Mouse (Mus musculus): ENCODE data around the gene Serp2. TPM values are rescaled to one million over a fixed set of nuclear protein-coding genes. Genes with fewer than 3 reads are reported as not detected.

Gene Serp2
- polyA plus RNA-seq, 2 experiments, result 14.3 to 14.7 TPM

DNA sequence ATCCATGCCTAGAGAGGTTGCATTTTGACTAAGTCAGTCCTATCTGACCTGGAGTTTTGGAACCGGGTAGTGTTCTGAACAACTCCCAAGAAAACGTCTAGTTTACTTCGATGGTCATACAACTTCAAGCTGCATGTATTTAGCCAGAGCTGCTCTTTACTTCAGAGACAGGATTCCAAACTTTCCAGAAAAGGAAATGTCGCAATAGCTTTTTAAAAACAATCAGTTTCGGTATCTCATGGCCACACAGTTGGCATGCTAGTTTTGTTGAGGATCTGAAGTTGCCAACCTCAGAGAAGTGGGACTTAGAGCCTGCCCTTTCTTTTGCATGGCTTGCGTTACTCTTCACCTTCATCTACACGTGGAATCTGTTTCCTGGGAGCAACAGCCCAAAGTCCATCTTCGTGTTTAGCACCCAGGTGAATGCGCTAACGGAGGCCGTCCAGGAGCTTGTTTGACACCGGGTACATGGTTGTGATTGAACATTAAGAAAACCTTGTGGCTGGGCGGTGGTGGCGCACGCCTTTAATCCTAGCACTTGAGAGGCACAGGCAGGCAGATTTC, 37.0 kb upstream of the Serp2 start:
- 89% methylated on average over 15 of the region's 15 CpGs for WGBS
- ATAC-seq (ENCODE audit: low FRiP score, low read depth) (no peak), DNase-seq (ENCODE audit: low spot score) (no peak)
- Histone ChIP-seq H3K27ac (replicated peaks; ENCODE audit: low read depth, low read length) (no peak overlapping the region), H3K4me3 (replicated peaks; ENCODE audit: low read length) (no peak overlapping the region), H3K9me3 (ENCODE audit: control insufficient read depth, low read length) (no peaks in the 10 kb centered on the region), H3K4me1 (ENCODE audit: control insufficient read depth, insufficient read depth, low read length) (peaks cover 27% of the 10 kb centered on the region), H3K27me3 (ENCODE audit: control insufficient read depth, insufficient read depth, low read length) (no peaks in the 10 kb centered on the region), H3K36me3 (ENCODE audit: control insufficient read depth, insufficient read depth, low read length) (no peaks in the 10 kb centered on the region), H3K4me2 (replicated peaks; ENCODE audit: low read depth, low read length, severe bottlenecking) (no peak overlapping the region), H3K9ac (ENCODE audit: low read depth, low read length, severe bottlenecking) (no peak overlapping the region)
- TF ChIP-seq POLR2A (IDR thresholded peaks at IDR 0.05; ENCODE audit: borderline replicate concordance, extremely low read depth, insufficient read depth, insufficient read length), result no peak

DNA sequence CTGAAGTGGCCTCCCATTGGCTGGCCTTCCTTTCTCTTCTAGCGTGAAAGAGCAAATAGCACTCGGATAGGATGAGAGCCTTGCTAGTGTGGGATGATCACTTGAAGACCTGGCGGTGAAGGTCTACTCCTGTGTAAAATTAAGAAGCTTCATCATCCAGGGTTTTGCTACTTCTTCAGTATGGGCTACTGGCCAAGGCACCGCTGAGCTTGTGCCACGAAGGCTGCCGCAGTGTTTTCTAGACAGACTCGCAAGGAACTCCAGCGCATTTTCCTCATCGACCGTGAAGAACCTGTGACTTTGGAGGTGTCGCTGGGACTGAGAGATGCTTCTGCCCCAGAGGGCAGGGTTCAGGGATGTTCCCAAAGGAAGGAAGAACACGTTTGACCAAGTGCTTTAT, 36.0 kb upstream of the Serp2 start:
- DNase-seq (ENCODE audit: low spot score) (no peak), ATAC-seq (ENCODE audit: low FRiP score, low read depth) (no peak)
- Histone ChIP-seq H3K4me2 (replicated peaks; ENCODE audit: low read depth, low read length, severe bottlenecking) (no peak overlapping the region), H3K27me3 (ENCODE audit: control insufficient read depth, insufficient read depth, low read length) (no peaks in the 10 kb centered on the region), H3K27ac (replicated peaks; ENCODE audit: low read depth, low read length) (no peak overlapping the region), H3K36me3 (ENCODE audit: control insufficient read depth, insufficient read depth, low read length) (no peaks in the 10 kb centered on the region), H3K4me1 (ENCODE audit: control insufficient read depth, insufficient read depth, low read length) (peaks cover 17% of the 10 kb centered on the region), H3K4me3 (replicated peaks; ENCODE audit: low read length) (no peak overlapping the region), H3K9me3 (ENCODE audit: control insufficient read depth, low read length) (no peaks in the 10 kb centered on the region), H3K9ac (ENCODE audit: low read depth, low read length, severe bottlenecking) (no peak overlapping the region)
- 90% methylated on average over 12 of the region's 12 CpGs for WGBS
- TF ChIP-seq POLR2A (IDR thresholded peaks at IDR 0.05; ENCODE audit: borderline replicate concordance, extremely low read depth, insufficient read depth, insufficient read length), result no peak

DNA sequence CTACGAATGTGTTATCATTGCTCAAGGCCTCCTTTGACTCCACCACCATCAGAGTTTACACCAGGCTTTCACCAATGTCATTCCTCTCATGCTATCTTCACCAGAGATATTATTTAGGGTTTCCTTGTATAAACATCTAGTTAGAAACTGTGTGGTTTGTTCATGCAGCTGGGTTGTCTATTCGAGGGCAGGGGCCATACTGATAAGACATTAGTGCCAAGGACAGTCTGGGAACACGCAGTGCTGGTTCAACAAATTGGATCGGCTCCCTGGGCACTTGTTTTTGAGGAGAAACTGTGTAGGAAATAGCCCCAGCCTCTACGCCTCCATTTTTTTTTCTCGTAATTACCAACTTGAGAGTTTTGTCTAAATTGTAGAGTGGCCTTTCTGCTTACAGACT, 35.4 kb upstream of the Serp2 start:
- H3K9me3 ChIP-seq (ENCODE audit: control insufficient read depth, low read length), result no peaks in the 10 kb centered on the region
- no peak for TF ChIP-seq POLR2A (IDR thresholded peaks at IDR 0.05; ENCODE audit: borderline replicate concordance, extremely low read depth, insufficient read depth, insufficient read length)
- H3K4me2 ChIP-seq (replicated peaks; ENCODE audit: low read depth, low read length, severe bottlenecking), result no peak overlapping the region
- H3K4me3 ChIP-seq (replicated peaks; ENCODE audit: low read length), result no peak overlapping the region
- no peak overlapping the region for H3K9ac ChIP-seq (ENCODE audit: low read depth, low read length, severe bottlenecking)
- no peaks in the 10 kb centered on the region for H3K36me3 ChIP-seq (ENCODE audit: control insufficient read depth, insufficient read depth, low read length)
- ATAC-seq (ENCODE audit: low FRiP score, low read depth), result no peak
- no peak overlapping the region for H3K27ac ChIP-seq (replicated peaks; ENCODE audit: low read depth, low read length)
- no peak for DNase-seq (ENCODE audit: low spot score)
- H3K4me1 ChIP-seq (ENCODE audit: control insufficient read depth, insufficient read depth, low read length), result peaks cover 16% of the 10 kb centered on the region
- 93% methylated on average over 6 of the region's 6 CpGs for WGBS
- no peaks in the 10 kb centered on the region for H3K27me3 ChIP-seq (ENCODE audit: control insufficient read depth, insufficient read depth, low read length)

GRCm38 (mm10) chr14:76590134-76590533, 33.4 kb upstream of the Serp2 start:
- no peak overlapping the region for H3K4me3 ChIP-seq (replicated peaks; ENCODE audit: low read length)
- H3K27me3 ChIP-seq (ENCODE audit: control insufficient read depth, insufficient read depth, low read length), result no peaks in the 10 kb centered on the region
- ATAC-seq (ENCODE audit: low FRiP score, low read depth), result no peak
- WGBS, result 82% methylated on average over 7 of the region's 7 CpGs
- H3K4me1 ChIP-seq (ENCODE audit: control insufficient read depth, insufficient read depth, low read length), result peaks cover 11% of the 10 kb centered on the region
- no peak for TF ChIP-seq POLR2A (IDR thresholded peaks at IDR 0.05; ENCODE audit: borderline replicate concordance, extremely low read depth, insufficient read depth, insufficient read length)
- no peak overlapping the region for H3K27ac ChIP-seq (replicated peaks; ENCODE audit: low read depth, low read length)
- H3K9ac ChIP-seq (ENCODE audit: low read depth, low read length, severe bottlenecking), result no peak overlapping the region
- H3K36me3 ChIP-seq (ENCODE audit: control insufficient read depth, insufficient read depth, low read length), result no peaks in the 10 kb centered on the region
- H3K4me2 ChIP-seq (replicated peaks; ENCODE audit: low read depth, low read length, severe bottlenecking), result no peak overlapping the region
- DNase-seq (ENCODE audit: low spot score), result no peak
- H3K9me3 ChIP-seq (ENCODE audit: control insufficient read depth, low read length), result no peaks in the 10 kb centered on the region

DNA sequence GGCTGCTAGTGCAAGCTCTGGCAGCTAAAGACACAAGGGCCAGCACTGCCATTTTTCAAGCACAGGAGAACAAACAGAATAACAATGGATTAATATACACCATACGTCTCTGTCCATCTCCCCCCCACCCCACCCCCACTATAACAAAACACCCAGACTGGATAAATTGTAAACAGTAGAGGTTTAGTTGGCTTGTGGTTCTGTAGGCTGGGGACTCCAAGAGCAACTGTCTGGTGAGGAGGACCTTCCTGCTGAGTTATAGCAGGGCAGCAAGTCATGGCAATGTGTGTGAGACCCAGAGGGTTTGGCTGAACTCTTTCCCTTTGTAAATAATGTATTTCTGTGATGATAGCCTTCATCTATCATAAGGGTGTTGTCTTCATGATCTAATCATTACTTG, 33.0 kb upstream of the Serp2 start:
- no peak for TF ChIP-seq POLR2A (IDR thresholded peaks at IDR 0.05; ENCODE audit: borderline replicate concordance, extremely low read depth, insufficient read depth, insufficient read length)

More for the DNA sequence above, 33.0 kb upstream of the Serp2 start:
- Histone ChIP-seq H3K4me1 (ENCODE audit: control insufficient read depth, insufficient read depth, low read length) (peaks cover 7% of the 10 kb centered on the region), H3K27me3 (ENCODE audit: control insufficient read depth, insufficient read depth, low read length) (no peaks in the 10 kb centered on the region), H3K27ac (replicated peaks; ENCODE audit: low read depth, low read length) (no peak overlapping the region), H3K9ac (ENCODE audit: low read depth, low read length, severe bottlenecking) (no peak overlapping the region), H3K4me2 (replicated peaks; ENCODE audit: low read depth, low read length, severe bottlenecking) (no peak overlapping the region), H3K4me3 (replicated peaks; ENCODE audit: low read length) (no peak overlapping the region), H3K9me3 (ENCODE audit: control insufficient read depth, low read length) (no peaks in the 10 kb centered on the region), H3K36me3 (ENCODE audit: control insufficient read depth, insufficient read depth, low read length) (no peaks in the 10 kb centered on the region)
- DNase-seq (ENCODE audit: low spot score) (no peak), ATAC-seq (ENCODE audit: low FRiP score, low read depth) (no peak)
- 88% methylated on average over 1 of the region's 1 CpGs for WGBS
